Comparison of ENCODE assay signal across 8 mouse cellular contexts in genomic region chr13:119755681-119756471, GRCm38 (mm10). TPM values are rescaled to one million over a fixed set of nuclear protein-coding genes. Genes with fewer than 3 reads are reported as not detected.
DNase-seq lines count a peak whose midpoint lies in the region; ATAC-seq and TF ChIP-seq lines count a peak whose summit lies in the region.

Nim1k (minus strand) TSS chr13:119755882.

- H3K9ac ChIP-seq in heart, embryonic 12.5 days: peak within 1 kb of the TSS; percentile 69
- peak within 1 kb of the TSS; percentile 44 for H3K9ac ChIP-seq in kidney, embryonic 15.5 days
- peak within 1 kb of the TSS; percentile 75 for H3K9ac ChIP-seq in liver, adult 2 months (ENCODE audit: low read depth, low read length)

- peak within 1 kb of the TSS; percentile 24; the same call in 1 of the 2 replicates for H3K27ac ChIP-seq in heart, embryonic 12.5 days (ENCODE audit: poor library complexity, severe bottlenecking)
- H3K27ac ChIP-seq in kidney, embryonic 15.5 days: peak within 1 kb of the TSS; percentile 59
- H3K27ac ChIP-seq in liver, adult 2 months (replicated peaks; ENCODE audit: insufficient read depth, low read depth, low read length): peak within 1 kb of the TSS; percentile 72

- H3K27me3 ChIP-seq in erythroblast, embryonic 14.5 days (ENCODE audit: control insufficient read depth): peaks cover 29% of the 10 kb centered on the region
- no peaks in the 10 kb centered on the region for H3K27me3 ChIP-seq in heart, embryonic 12.5 days (replicated peaks)
- H3K27me3 ChIP-seq in kidney, embryonic 15.5 days: no peaks in the 10 kb centered on the region
- H3K27me3 ChIP-seq in liver, adult 2 months (ENCODE audit: control insufficient read depth, insufficient read depth, low read length): no peaks in the 10 kb centered on the region

- H3K4me2 ChIP-seq in heart, embryonic 12.5 days: peak within 1 kb of the TSS; percentile 96
- peak within 1 kb of the TSS; percentile 79 for H3K4me2 ChIP-seq in kidney, embryonic 15.5 days

- no peaks in the 10 kb centered on the region for H3K79me2 ChIP-seq in liver, adult 2 months (ENCODE audit: control insufficient read depth, insufficient read depth, low read length)

- peak within 1 kb of the TSS; percentile 32 for H3K4me3 ChIP-seq in erythroblast, embryonic 14.5 days (replicated peaks)
- H3K4me3 ChIP-seq in heart, embryonic 12.5 days: peak within 1 kb of the TSS; percentile 56
- H3K4me3 ChIP-seq in kidney, embryonic 15.5 days (replicated peaks): peak within 1 kb of the TSS; percentile 52
- peak within 1 kb of the TSS; percentile 67 for H3K4me3 ChIP-seq in liver, adult 2 months (ENCODE audit: insufficient read depth, low read depth, low read length)

- H3K9me3 ChIP-seq in erythroblast, embryonic 14.5 days (ENCODE audit: control insufficient read depth, low read length): no peaks in the 10 kb centered on the region
- no peaks in the 10 kb centered on the region for H3K9me3 ChIP-seq in heart, embryonic 12.5 days (replicated peaks)
- no peaks in the 10 kb centered on the region for H3K9me3 ChIP-seq in kidney, embryonic 15.5 days (replicated peaks)

- H3K36me3 ChIP-seq in erythroblast, embryonic 14.5 days (ENCODE audit: control insufficient read depth): peaks cover 1% of the 10 kb centered on the region
- peaks cover 5% of the 10 kb centered on the region for H3K36me3 ChIP-seq in heart, embryonic 12.5 days
- H3K36me3 ChIP-seq in kidney, embryonic 15.5 days: peaks cover 5% of the 10 kb centered on the region
- peaks cover under 1% of the 10 kb centered on the region; the same call in 1 of the 2 replicates for H3K36me3 ChIP-seq in liver, adult 2 months (ENCODE audit: control insufficient read depth, insufficient read depth, low read length)

- WGBS in heart, embryonic 12.5 days: 1% methylated on average over 43 of the region's 43 CpGs
- under 1% methylated on average over 43 of the region's 43 CpGs for WGBS in kidney, embryonic 15.5 days
- WGBS in liver, adult 2 months: 3% methylated on average over 43 of the region's 43 CpGs

- DNase-seq in liver, adult 2 months (ENCODE audit: extremely low read depth, low read depth, low spot score): peak; percentile 88
- DNase-seq in spleen, postnatal 4 days (ENCODE audit: low spot score in 2 of 2): peak; percentile 22 to 70

- TF ChIP-seq POLR2A in liver, adult 2 months (IDR thresholded peaks at IDR 0.05; ENCODE audit: extremely low read depth, insufficient read depth, low read length): peak; percentile 82

- no peak; the same call in 1 of the 2 replicates for ATAC-seq in erythroblast, adult 5-6 weeks (replicated peaks; ENCODE audit: low FRiP score, poor library complexity, severe bottlenecking)
- ATAC-seq in erythroid progenitor cell, adult 5-6 weeks (replicated peaks; ENCODE audit: low FRiP score, poor library complexity, severe bottlenecking): 0 out of 2 replicates have a peak, but pooled peaks have one; percentile 14
- ATAC-seq in heart, embryonic 12.5 days (ENCODE audit: insufficient number of reproducible peaks, low FRiP score): peak; percentile 93
- peak; percentile 96 for ATAC-seq in kidney, embryonic 15.5 days (replicated peaks; ENCODE audit: low FRiP score)
- peak; percentile 38 for ATAC-seq in monocyte, adult 5-6 weeks (replicated peaks; ENCODE audit: insufficient number of reproducible peaks, low FRiP score, low TSS enrichment, poor library complexity, severe bottlenecking)

- 0 out of 2 replicates have a peak, but pooled peaks have one; percentile 3 for TF ChIP-seq CTCF in liver, adult 2 months (IDR thresholded peaks at IDR 0.05; ENCODE audit: low read depth, low read length)

- H3K4me1 ChIP-seq in erythroblast, embryonic 14.5 days (ENCODE audit: control insufficient read depth): peaks cover 3% of the 10 kb centered on the region
- peaks cover 8% of the 10 kb centered on the region; the same call in 1 of the 2 replicates for H3K4me1 ChIP-seq in heart, embryonic 12.5 days (replicated peaks)
- H3K4me1 ChIP-seq in kidney, embryonic 15.5 days: peaks cover 15% of the 10 kb centered on the region
- no peaks in the 10 kb centered on the region; the same call in 1 of the 2 replicates for H3K4me1 ChIP-seq in liver, adult 2 months (ENCODE audit: control insufficient read depth, insufficient read depth, low read length)

RNA-seq across cellular contexts. Expression of gene Nim1k, which starts in this region (rescaled TPM):
- polyA plus RNA-seq in erythroblast, embryonic 14.5 days (2012): 0.01 TPM in 1 of 2 replicates, not detected in the other
- not detected in 2 replicates for total RNA-seq in erythroblast, adult 5-6 weeks (2015; ENCODE audit: low replicate concordance)
- total RNA-seq in erythroblast, adult 5-6 weeks (2017; ENCODE audit: low replicate concordance): not detected in 2 replicates
- 1.4 TPM in 1 of 2 replicates, not detected in the other for total RNA-seq in erythroid progenitor cell, adult 5-6 weeks (2015; ENCODE audit: low replicate concordance)
- total RNA-seq in erythroid progenitor cell, adult 5-6 weeks (2017; ENCODE audit: low replicate concordance): 0.45 TPM in 1 of 2 replicates, not detected in the other
- polyA plus RNA-seq in heart, embryonic 12.5 days (2016; fragmentation: Nextera tagmentation; extraction: Ambion mirVana): 0.47 and 0.85 TPM in 2 replicates
- 1.1 TPM in 2 replicates for polyA plus RNA-seq in kidney, embryonic 15.5 days (2015; fragmentation: Nextera tagmentation; extraction: Ambion mirVana)
- 1.1 and 1.3 TPM in 2 replicates for total RNA-seq in liver, adult 2 months (2014; rRNA removed)
- 0.81 and 0.90 TPM in 2 replicates for polyA plus RNA-seq in liver, adult 2 months (2012; rRNA removed)
- 0.10 TPM in 2 of 3 replicates, not detected in the other for total RNA-seq in monocyte, adult 5-6 weeks (2017)

Comparison
In these comparisons a context has a peak if more than half of its experiments do, and no peak if none do; other contexts are left out.
1. Peak in ATAC-seq, H3K4me3 ChIP-seq, H3K27ac ChIP-seq, H3K9ac ChIP-seq and H3K4me2 ChIP-seq in heart, embryonic 12.5 days; RNA of the gene not detected or under 1 TPM.
2. Peak in ATAC-seq in monocyte, adult 5-6 weeks; RNA of the gene not detected or under 1 TPM.